Mouse (Mus musculus): ENCODE measurements around the gene P2ry10. TPM values are rescaled to one million over a fixed set of nuclear protein-coding genes. Genes with fewer than 3 reads are reported as not detected.

Gene P2ry10
- polyA plus RNA-seq, 1 experiment from 2014 or later: not detected

- 43% methylated on average over 2 of the region's 2 CpGs for WGBS
- Histone ChIP-seq H3K4me2 (replicated peaks; ENCODE audit: low read depth) (no peak overlapping the region), H3K4me3 (ENCODE audit: low read depth, low read length) (no peak overlapping the region), H3K27me3 (ENCODE audit: control insufficient read depth, insufficient read depth, low read length) (no peaks in the 10 kb centered on the region), H3K27ac (replicated peaks) (no peak overlapping the region), H3K4me1 (replicated peaks; ENCODE audit: control insufficient read depth, insufficient read depth) (no peaks in the 10 kb centered on the region), H3K36me3 (ENCODE audit: control insufficient read depth, insufficient read depth, low read length) (no peaks in the 10 kb centered on the region), H3K9me3 (ENCODE audit: control insufficient read depth, low read length) (no peaks in the 10 kb centered on the region), H3K9ac (ENCODE audit: low read length) (no peak overlapping the region)
- ATAC-seq (ENCODE audit: low FRiP score, low TSS enrichment): no peak
- DNase-seq (ENCODE audit: low spot score): no peak
- no peak for TF ChIP-seq EP300 (optimal IDR thresholded peaks at IDR 0.05)
Measured at GRCm38 (mm10) chrX:107143930-107144329, 55.6 kb downstream of the P2ry10 start.

GRCm38 (mm10) chrX:107148681-107149080 is 60.4 kb downstream of the P2ry10 start, which contains the start of gene P2ry10b:
P2ry10b (plus strand) TSS chrX:107148927.
- no peak within 1 kb of the TSS for H3K9ac ChIP-seq (ENCODE audit: low read length)
- H3K4me3 ChIP-seq (ENCODE audit: low read depth, low read length): no peak within 1 kb of the TSS
- TF ChIP-seq CTCF (IDR thresholded peaks at IDR 0.05; ENCODE audit: low read depth) (no peak), EP300 (optimal IDR thresholded peaks at IDR 0.05) (no peak)
- 77% methylated on average over 3 of the region's 3 CpGs for WGBS
- H3K4me1 ChIP-seq (replicated peaks; ENCODE audit: control insufficient read depth, insufficient read depth): no peaks in the 10 kb centered on the region
- no peaks in the 10 kb centered on the region for H3K27me3 ChIP-seq (ENCODE audit: control insufficient read depth, insufficient read depth, low read length)
- no peaks in the 10 kb centered on the region for H3K36me3 ChIP-seq (ENCODE audit: control insufficient read depth, insufficient read depth, low read length)
- H3K27ac ChIP-seq (replicated peaks): no peak within 1 kb of the TSS
- no peaks in the 10 kb centered on the region for H3K9me3 ChIP-seq (ENCODE audit: control insufficient read depth, low read length)
- no peak for ATAC-seq (ENCODE audit: low FRiP score, low TSS enrichment)
- no peak for DNase-seq (ENCODE audit: low spot score)
- H3K4me2 ChIP-seq (replicated peaks; ENCODE audit: low read depth): no peak within 1 kb of the TSS

- no peaks in the 10 kb centered on the region for H3K36me3 ChIP-seq (ENCODE audit: control insufficient read depth, insufficient read depth, low read length)
- no peaks in the 10 kb centered on the region for H3K27me3 ChIP-seq (ENCODE audit: control insufficient read depth, insufficient read depth, low read length)
- no peak overlapping the region for H3K9ac ChIP-seq (ENCODE audit: low read length)
- H3K9me3 ChIP-seq (ENCODE audit: control insufficient read depth, low read length): no peaks in the 10 kb centered on the region
- no peak overlapping the region for H3K27ac ChIP-seq (replicated peaks)
- no peaks in the 10 kb centered on the region for H3K4me1 ChIP-seq (replicated peaks; ENCODE audit: control insufficient read depth, insufficient read depth)
- ATAC-seq (ENCODE audit: low FRiP score, low TSS enrichment) (no peak), DNase-seq (ENCODE audit: low spot score) (no peak)
- 40% methylated on average over 4 of the region's 4 CpGs for WGBS
- no peak overlapping the region for H3K4me2 ChIP-seq (replicated peaks; ENCODE audit: low read depth)
- TF ChIP-seq EP300 (optimal IDR thresholded peaks at IDR 0.05) (no peak), CTCF (IDR thresholded peaks at IDR 0.05; ENCODE audit: low read depth) (no peak)
- H3K4me3 ChIP-seq (ENCODE audit: low read depth, low read length): no peak overlapping the region
Measured at GRCm38 (mm10) chrX:107149391-107149993, 61.2 kb downstream of the P2ry10 start.

GRCm38 (mm10) chrX:107150027-107150426 is 61.7 kb downstream of the P2ry10 start:
- no peak overlapping the region for H3K27ac ChIP-seq (replicated peaks)
- ATAC-seq (ENCODE audit: low FRiP score, low TSS enrichment): no peak
- 45% methylated on average over 5 of the region's 5 CpGs for WGBS

GRCm38 (mm10) chrX:107150752-107151515 is 62.6 kb downstream of the P2ry10 start:
- H3K4me2 ChIP-seq (replicated peaks; ENCODE audit: low read depth): peak overlapping the region; percentile 28; the same call in 1 of the 2 replicates
- TF ChIP-seq CTCF (IDR thresholded peaks at IDR 0.05; ENCODE audit: low read depth): no peak
- TF ChIP-seq EP300 (optimal IDR thresholded peaks at IDR 0.05): no peak
- ATAC-seq (ENCODE audit: low FRiP score, low TSS enrichment) (peak; percentile 94), DNase-seq (ENCODE audit: low spot score) (peak; percentile 33)
- H3K9me3 ChIP-seq (ENCODE audit: control insufficient read depth, low read length): no peaks in the 10 kb centered on the region
- H3K4me3 ChIP-seq (ENCODE audit: low read depth, low read length): peak overlapping the region; percentile 13; the same call in 1 of the 2 replicates
- no peak overlapping the region for H3K9ac ChIP-seq (ENCODE audit: low read length)
- 38% methylated on average over 4 of the region's 4 CpGs for WGBS
- peak overlapping the region; percentile 69 for H3K27ac ChIP-seq (replicated peaks)
- no peaks in the 10 kb centered on the region for H3K4me1 ChIP-seq (replicated peaks; ENCODE audit: control insufficient read depth, insufficient read depth)
- H3K36me3 ChIP-seq (ENCODE audit: control insufficient read depth, insufficient read depth, low read length): no peaks in the 10 kb centered on the region
- H3K27me3 ChIP-seq (ENCODE audit: control insufficient read depth, insufficient read depth, low read length): no peaks in the 10 kb centered on the region

More at GRCm38 (mm10) chrX:107150027-107150426, 61.7 kb downstream of the P2ry10 start:
- Histone ChIP-seq H3K9ac (ENCODE audit: low read length) (no peak overlapping the region), H3K27me3 (ENCODE audit: control insufficient read depth, insufficient read depth, low read length) (no peaks in the 10 kb centered on the region), H3K4me1 (replicated peaks; ENCODE audit: control insufficient read depth, insufficient read depth) (no peaks in the 10 kb centered on the region), H3K36me3 (ENCODE audit: control insufficient read depth, insufficient read depth, low read length) (no peaks in the 10 kb centered on the region), H3K9me3 (ENCODE audit: control insufficient read depth, low read length) (no peaks in the 10 kb centered on the region), H3K4me3 (ENCODE audit: low read depth, low read length) (no peak overlapping the region), H3K4me2 (replicated peaks; ENCODE audit: low read depth) (no peak overlapping the region)
- DNase-seq (ENCODE audit: low spot score): no peak
- TF ChIP-seq EP300 (optimal IDR thresholded peaks at IDR 0.05) (no peak), CTCF (IDR thresholded peaks at IDR 0.05; ENCODE audit: low read depth) (no peak)

Other genes with a start within 250 kb of the P2ry10 start
- gene Rtl3, start 247.8 kb upstream of the P2ry10 start, polyA plus RNA-seq (2015; fragmentation: Nextera tagmentation; extraction: Ambion mirVana): 11.2 and 12.2 TPM in 2 replicates
- gene Lpar4, start 167.9 kb upstream of the P2ry10 start, polyA plus RNA-seq (2015; fragmentation: Nextera tagmentation; extraction: Ambion mirVana): 6.9 and 7.1 TPM in 2 replicates
- gene P2ry10b, start 60.4 kb downstream of the P2ry10 start, polyA plus RNA-seq (2015; fragmentation: Nextera tagmentation; extraction: Ambion mirVana): 0.44 and 0.45 TPM in 2 replicates
- 0.08 and 0.19 TPM in 2 replicates for gene Gpr174, start 167.4 kb downstream of the P2ry10 start, polyA plus RNA-seq (2015; fragmentation: Nextera tagmentation; extraction: Ambion mirVana)

All from stomach, postnatal 0 days (tissue).